Mouse (Mus musculus) limb, embryonic 14.5 days (tissue): Measurements from ENCODE around the gene Gabbr2. TPM values are rescaled to one million over a fixed set of nuclear protein-coding genes. Genes with fewer than 3 reads are reported as not detected.

Experiments used
- ATAC-seq: fragments of 200-750 bp; cut with Nextera tagmentation; 2 replicates; pipeline ENCODE4 v1.8.0; 2017; ENCODE audit warnings: low read depth, moderate number of reproducible peaks, moderate TSS enrichment; ENCODE audit not compliant: low FRiP score
- DNase-seq: peaks from one replicate; pipeline ENCODE4 v3.0.0-alpha.2; 2015; ENCODE audit warnings: low spot score
- H3K27ac ChIP-seq: fragments of 300-500 bp; sonication (generic); replicated peaks from 2 replicates; pipeline ENCODE4 v1.5.1; 2014; ENCODE audit warnings: low read depth, mild to moderate bottlenecking, low read length, moderate library complexity, mixed read lengths
- H3K27me3 ChIP-seq: fragments of 300-500 bp; sonication (generic); 2 replicates; pipeline ENCODE4 v1.6.1; 2014; ENCODE audit warnings: low read length, mixed read lengths; ENCODE audit not compliant: control insufficient read depth, insufficient read depth
- H3K36me3 ChIP-seq: fragments of 300-500 bp; sonication (generic); 2 replicates; pipeline ENCODE4 v1.6.1; 2014; ENCODE audit warnings: mild to moderate bottlenecking, low read length, moderate library complexity, mixed read lengths; ENCODE audit not compliant: control insufficient read depth, insufficient read depth
- H3K4me1 ChIP-seq: fragments of 300-500 bp; sonication (generic); 2 replicates; pipeline ENCODE4 v1.6.1; 2014; ENCODE audit warnings: antibody characterized with exemption, low read length, mixed read lengths; ENCODE audit not compliant: control insufficient read depth, insufficient read depth
- H3K4me2 ChIP-seq: fragments of 300-500 bp; sonication (generic); replicated peaks from 2 replicates; pipeline ENCODE4 v1.6.1; 2014; ENCODE audit warnings: low read depth, mild to moderate bottlenecking, low read length, moderate library complexity; ENCODE audit not compliant: severe bottlenecking
- H3K4me3 ChIP-seq: fragments of 300-500 bp; sonication (generic); replicated peaks from 2 replicates; pipeline ENCODE4 v1.5.1; 2014; ENCODE audit warnings: low read length
- H3K9ac ChIP-seq: fragments of 300-500 bp; sonication (generic); 2 replicates; pipeline ENCODE4 v1.6.1; 2014; ENCODE audit warnings: mild to moderate bottlenecking, low read depth, low read length, moderate library complexity; ENCODE audit not compliant: severe bottlenecking
- H3K9me3 ChIP-seq: fragments of 300-500 bp; sonication (generic); 2 replicates; pipeline ENCODE4 v1.6.1; 2016; ENCODE audit warnings: low read length; ENCODE audit not compliant: control insufficient read depth
- POLR2A ChIP-seq: fragments of 200-500 bp; IDR thresholded peaks from 2 replicates; pipeline ENCODE4 v1.8.0; 2012; ENCODE audit warnings: inconsistent platforms, mild to moderate bottlenecking, moderate library complexity, borderline replicate concordance; ENCODE audit not compliant: insufficient read depth, insufficient read length; ENCODE audit errors: extremely low read depth
- WGBS: fragments of 180-500 bp; shearing (Covaris S2); extraction: QIAGEN DNeasy Blood & Tissue Kit; methylation state at CpG from one replicate; pipeline ENCODE4 v1.1.7; 2014; 5-methylcytosine and 5-hydroxymethylcytosine counted together
- polyA plus RNA-seq, 2 experiments: library from polyadenylated mRNA; depleted of rRNA in 1 of 2; stranded (reverse) in 1 of 2; unstranded in 1 of 2; fragments of >200 nt; fragmentation: Nextera tagmentation in 1 of 2; extraction: Ambion mirVana in 1 of 2; gene quantifications; 2 replicates each; pipeline versions ENCODE4 v1.2.1 to v1.2.3; 2012 to 2014

Gabbr2 gene
- polyA plus RNA-seq, 2 experiments: 0.15 to 0.30 TPM

DNA sequence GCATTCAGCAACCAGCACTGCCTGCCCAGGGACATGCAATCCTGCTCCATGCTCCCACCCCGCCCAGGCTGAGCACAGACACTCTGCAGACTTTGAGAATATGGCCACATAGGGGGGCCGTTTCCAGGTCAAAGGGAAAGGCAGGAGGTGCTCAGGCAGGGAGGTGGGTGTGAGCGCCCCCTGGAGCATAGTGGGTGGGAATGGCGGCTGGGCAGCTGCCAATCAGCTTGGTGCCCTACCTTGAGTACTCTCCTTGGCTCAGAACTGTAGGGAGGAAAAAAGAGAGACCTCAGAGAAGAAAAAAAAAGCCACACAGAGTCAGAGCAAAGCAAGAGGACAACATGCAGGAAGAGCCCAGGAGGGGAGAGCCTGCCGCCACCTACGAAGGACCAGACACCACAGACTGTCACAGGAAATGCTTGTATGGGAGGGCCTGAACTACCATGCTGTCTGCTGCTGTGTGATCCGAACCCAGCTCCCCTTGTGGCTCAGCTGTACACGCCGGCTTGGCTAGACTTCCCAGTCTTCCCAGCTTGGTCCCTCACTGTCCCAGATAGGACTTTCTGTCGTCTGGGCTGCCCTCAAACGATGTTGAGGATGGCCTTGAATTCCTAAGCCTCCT lies 373.4 kb downstream of the Gabbr2 start:
- 63% methylated on average over 11 of the region's 11 CpGs for WGBS
- TF ChIP-seq POLR2A: no peak
- Histone ChIP-seq H3K9ac (no peak overlapping the region), H3K27me3 (0 out of 2 replicates have a peak, but pooled peaks cover 10% of the 10 kb centered on the region), H3K4me3 (no peak overlapping the region), H3K4me2 (no peak overlapping the region), H3K36me3 (no peaks in the 10 kb centered on the region; the same call in 1 of the 2 replicates), H3K4me1 (no peaks in the 10 kb centered on the region), H3K27ac (no peak overlapping the region), H3K9me3 (no peaks in the 10 kb centered on the region)
- DNase-seq (no peak), ATAC-seq (no peak)

DNA sequence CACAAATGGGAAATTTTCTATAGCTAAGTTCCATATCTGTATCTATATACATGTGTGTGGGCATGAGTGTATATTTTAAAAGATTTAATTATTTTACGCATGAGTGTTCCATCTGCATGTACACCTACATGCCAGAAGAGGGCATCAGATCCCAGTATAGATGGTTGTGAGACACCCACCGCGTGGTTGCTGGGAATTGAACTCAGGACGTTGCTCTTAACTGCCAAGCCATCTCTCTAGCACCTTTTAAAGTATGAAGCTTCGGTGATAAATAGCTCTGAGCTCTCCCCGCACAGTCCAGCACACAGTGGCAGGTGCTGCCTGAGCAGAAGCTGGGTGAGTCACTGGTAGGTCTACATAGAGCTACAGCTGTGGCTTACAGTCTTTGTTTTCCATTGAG lies 374.3 kb downstream of the Gabbr2 start:
- H3K27ac ChIP-seq: no peak overlapping the region

DNA sequence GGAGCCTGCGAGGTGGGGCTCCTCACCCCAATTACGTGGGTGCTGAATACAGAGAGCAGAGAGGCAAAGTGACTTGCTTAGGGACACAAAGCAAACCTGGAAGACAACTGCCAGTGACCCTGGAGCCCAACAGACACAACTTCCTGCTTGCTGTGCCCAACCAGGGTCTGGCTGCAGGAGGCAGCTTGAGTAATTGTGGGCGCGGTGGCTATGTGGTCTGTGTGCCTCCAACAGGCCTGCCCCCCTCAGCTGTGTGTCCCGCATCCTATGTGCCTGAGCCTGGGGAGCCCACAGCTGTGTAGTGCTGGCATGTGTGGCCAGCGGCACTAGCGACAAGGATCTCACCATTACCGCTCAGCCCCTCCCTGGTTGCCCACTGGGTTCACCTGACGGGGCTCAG lies 377.0 kb downstream of the Gabbr2 start:
- no peak overlapping the region for H3K4me3 ChIP-seq
- H3K9me3 ChIP-seq: no peaks in the 10 kb centered on the region
- no peak for DNase-seq
- 66% methylated on average over 9 of the region's 9 CpGs for WGBS
- H3K4me1 ChIP-seq: no peaks in the 10 kb centered on the region
- TF ChIP-seq POLR2A: no peak
- H3K36me3 ChIP-seq: no peaks in the 10 kb centered on the region; the same call in 1 of the 2 replicates
- no peak overlapping the region for H3K4me2 ChIP-seq
- H3K27me3 ChIP-seq: no peaks in the 10 kb centered on the region
- H3K27ac ChIP-seq: no peak overlapping the region
- no peak overlapping the region for H3K9ac ChIP-seq
- no peak for ATAC-seq

More for the DNA sequence above, 374.3 kb downstream of the Gabbr2 start:
- H3K27me3 ChIP-seq: 0 out of 2 replicates have a peak, but pooled peaks cover 10% of the 10 kb centered on the region
- ATAC-seq (no peak), DNase-seq (no peak)
- WGBS: 73% methylated on average over 6 of the region's 6 CpGs
- no peaks in the 10 kb centered on the region for H3K4me1 ChIP-seq
- no peak overlapping the region for H3K9ac ChIP-seq
- H3K4me2 ChIP-seq: no peak overlapping the region
- no peaks in the 10 kb centered on the region; the same call in 1 of the 2 replicates for H3K36me3 ChIP-seq
- no peak for TF ChIP-seq POLR2A
- H3K4me3 ChIP-seq: no peak overlapping the region
- H3K9me3 ChIP-seq: no peaks in the 10 kb centered on the region

DNA sequence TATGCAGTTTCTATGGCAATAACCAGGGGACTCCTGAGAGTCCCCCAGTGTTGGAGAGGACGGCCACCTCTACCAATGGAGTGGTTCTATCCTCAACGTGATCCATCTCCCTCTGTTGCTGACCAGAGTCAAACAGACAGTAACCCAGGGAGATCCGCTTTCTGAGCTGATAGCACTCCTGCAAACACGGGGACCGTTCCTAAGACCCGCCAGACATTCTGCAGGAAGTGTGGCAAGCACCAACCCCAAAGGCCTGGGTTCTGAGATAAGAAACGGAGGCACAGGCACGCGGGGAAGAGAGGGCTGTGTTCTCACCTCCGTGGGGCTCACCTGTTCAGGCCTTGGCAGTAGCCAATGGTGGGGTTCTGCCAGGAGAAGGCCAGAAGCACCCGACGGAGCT lies 378.1 kb downstream of the Gabbr2 start:
- Histone ChIP-seq H3K4me2 (no peak overlapping the region), H3K4me3 (no peak overlapping the region), H3K27me3 (no peaks in the 10 kb centered on the region), H3K9ac (no peak overlapping the region), H3K9me3 (no peaks in the 10 kb centered on the region), H3K36me3 (no peaks in the 10 kb centered on the region; the same call in 1 of the 2 replicates), H3K4me1 (no peaks in the 10 kb centered on the region), H3K27ac (no peak overlapping the region)
- no peak for ATAC-seq
- 81% methylated on average over 12 of the region's 12 CpGs for WGBS
- no peak for TF ChIP-seq POLR2A
- no peak for DNase-seq

Other genes starting within 250 kb of the Gabbr2 start
- 14.9 and 19.9 TPM in 2 replicates for gene Anks6, start 65.6 kb upstream of the Gabbr2 start, polyA plus RNA-seq (2012; rRNA removed)
- 5.1 and 6.5 TPM in 2 replicates for gene Anks6, start 65.6 kb upstream of the Gabbr2 start, polyA plus RNA-seq (2014; fragmentation: Nextera tagmentation; extraction: Ambion mirVana)
- gene Galnt12, start 100.0 kb upstream of the Gabbr2 start, polyA plus RNA-seq (2012; rRNA removed): 4.2 and 4.7 TPM in 2 replicates
- 5.4 and 5.9 TPM in 2 replicates for gene Galnt12, start 100.0 kb upstream of the Gabbr2 start, polyA plus RNA-seq (2014; fragmentation: Nextera tagmentation; extraction: Ambion mirVana)
- 86.3 and 102 TPM in 2 replicates for gene Col15a1, start 216.3 kb upstream of the Gabbr2 start, polyA plus RNA-seq (2012; rRNA removed)
- 30.6 and 31.5 TPM in 2 replicates for gene Col15a1, start 216.3 kb upstream of the Gabbr2 start, polyA plus RNA-seq (2014; fragmentation: Nextera tagmentation; extraction: Ambion mirVana)